Mouse (Mus musculus): ENCODE results near the gene Tpcn2. TPM values are rescaled to one million over a fixed set of nuclear protein-coding genes. Genes with fewer than 3 reads are reported as not detected.

Gene Tpcn2
- polyA plus RNA-seq, 2 experiments, result 0.39 to 3.3 TPM

DNA sequence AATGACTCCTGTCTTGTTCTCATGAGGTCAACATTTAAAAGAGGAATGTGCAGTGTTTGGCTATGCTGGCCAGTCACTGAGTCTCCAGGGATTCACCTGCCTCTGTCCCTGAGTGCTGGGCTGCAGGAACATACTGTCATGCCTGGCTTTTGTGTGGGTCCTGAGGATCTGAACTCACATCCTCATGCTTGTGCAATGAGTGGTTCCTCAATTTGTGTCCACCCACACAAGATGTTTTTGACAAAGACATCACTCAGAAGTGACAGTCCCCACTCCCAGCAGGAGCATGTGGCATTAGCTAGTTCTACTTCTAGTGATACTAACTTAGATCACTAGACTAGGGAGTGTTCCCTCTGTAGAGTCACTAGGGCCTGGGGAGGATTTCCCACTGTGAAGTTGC lies 93.3 kb downstream of the Tpcn2 start:
- DNase-seq (ENCODE audit: low read depth in 3 of 3, low spot score in 3 of 3) (no peak), ATAC-seq (ENCODE audit: insufficient read depth) (no peak)
- Histone ChIP-seq H3K27ac (no peak overlapping the region), H3K27me3 (ENCODE audit: control insufficient read depth, insufficient read depth, low read length) (no peaks in the 10 kb centered on the region), H3K4me2 (ENCODE audit: low read depth) (no peak overlapping the region), H3K9ac (replicated peaks) (no peak overlapping the region), H3K4me3 (ENCODE audit: insufficient read depth in 1 of 2, low read depth in 2 of 2, low read length in 2 of 2) (no peak overlapping the region), H3K36me3 (replicated peaks; ENCODE audit: control insufficient read depth, insufficient read depth, low read depth) (no peaks in the 10 kb centered on the region), H3K9me3 (ENCODE audit: control insufficient read depth, low read length) (no peaks in the 10 kb centered on the region), H3K4me1 (replicated peaks; ENCODE audit: control insufficient read depth in 2 of 2, insufficient read depth in 2 of 2, low read length in 1 of 2) (0 out of 4 replicates have a peak, but pooled peaks cover 0 to 2% of the 10 kb centered on the region in 2 experiments)
- TF ChIP-seq EP300 (IDR thresholded peaks at IDR 0.05; ENCODE audit: low read depth), result no peak
- no peak for TF ChIP-seq CTCF (IDR thresholded peaks at IDR 0.05; ENCODE audit: low read depth)

DNA sequence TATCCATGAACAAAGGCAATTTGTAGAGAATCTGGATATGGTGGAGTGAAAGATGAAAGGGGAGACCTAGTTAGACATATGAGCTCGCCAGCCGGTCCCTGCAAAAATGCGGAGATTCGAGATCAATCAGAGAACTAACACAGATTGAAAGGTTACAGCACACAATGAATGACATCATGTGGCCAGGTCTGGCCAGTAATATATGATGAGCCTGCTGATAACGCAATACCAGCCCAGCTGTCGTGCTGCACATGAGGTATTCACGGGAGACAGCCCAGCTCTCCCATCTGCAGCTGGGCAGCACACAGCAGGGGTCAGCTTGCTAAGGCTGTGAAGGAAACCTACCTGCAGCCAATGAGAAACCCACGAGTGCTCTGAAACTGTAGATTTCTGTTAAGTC lies 94.5 kb downstream of the Tpcn2 start:
- 53% methylated on average over 8 of the region's 8 CpGs for WGBS (ENCODE audit: insufficient replicate concordance)
- TF ChIP-seq EP300 (IDR thresholded peaks at IDR 0.05; ENCODE audit: low read depth), result no peak
- no peak for TF ChIP-seq CTCF (IDR thresholded peaks at IDR 0.05; ENCODE audit: low read depth)

DNA sequence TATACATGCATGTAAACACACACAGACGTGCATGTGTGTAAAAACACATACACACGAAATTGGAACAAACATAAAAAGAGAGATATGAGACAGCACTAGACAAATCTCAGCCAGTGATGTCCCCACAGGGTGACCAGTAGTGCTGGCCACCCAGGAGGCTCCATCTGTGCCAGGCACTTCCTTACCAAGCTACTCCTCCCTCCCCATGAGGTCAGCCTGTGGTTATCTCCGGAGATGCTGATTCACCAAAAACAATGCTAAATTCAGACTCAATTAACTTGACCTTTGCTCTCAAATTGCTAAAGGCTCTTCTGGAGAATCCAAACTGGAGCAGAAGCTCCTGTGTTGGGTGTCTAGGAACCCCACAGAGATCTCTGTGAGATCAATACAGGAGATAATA lies 96.0 kb downstream of the Tpcn2 start:
- Histone ChIP-seq H3K36me3 (replicated peaks; ENCODE audit: control insufficient read depth, insufficient read depth, low read depth) (no peaks in the 10 kb centered on the region), H3K27me3 (ENCODE audit: control insufficient read depth, insufficient read depth, low read length) (no peaks in the 10 kb centered on the region), H3K4me3 (ENCODE audit: insufficient read depth in 1 of 2, low read depth in 2 of 2, low read length in 2 of 2) (no peak overlapping the region), H3K4me2 (ENCODE audit: low read depth) (no peak overlapping the region), H3K4me1 (replicated peaks; ENCODE audit: control insufficient read depth in 2 of 2, insufficient read depth in 2 of 2, low read length in 1 of 2) (no peaks in the 10 kb centered on the region), H3K9me3 (ENCODE audit: control insufficient read depth, low read length) (no peaks in the 10 kb centered on the region), H3K27ac (no peak overlapping the region), H3K9ac (replicated peaks) (no peak overlapping the region)
- no peak for DNase-seq (ENCODE audit: low read depth in 3 of 3, low spot score in 3 of 3)
- ATAC-seq (ENCODE audit: insufficient read depth), result no peak
- no peak for TF ChIP-seq CTCF (IDR thresholded peaks at IDR 0.05; ENCODE audit: low read depth)
- WGBS (ENCODE audit: insufficient replicate concordance), result 33% methylated on average over 3 of the region's 3 CpGs

More for the DNA sequence above, 94.5 kb downstream of the Tpcn2 start:
- Histone ChIP-seq H3K9me3 (ENCODE audit: control insufficient read depth, low read length) (no peaks in the 10 kb centered on the region), H3K9ac (replicated peaks) (no peak overlapping the region), H3K27me3 (ENCODE audit: control insufficient read depth, insufficient read depth, low read length) (no peaks in the 10 kb centered on the region), H3K4me1 (replicated peaks; ENCODE audit: control insufficient read depth in 2 of 2, insufficient read depth in 2 of 2, low read length in 1 of 2) (0 out of 4 replicates have a peak, but pooled peaks cover 0 to 1% of the 10 kb centered on the region in 2 experiments), H3K4me3 (ENCODE audit: insufficient read depth in 1 of 2, low read depth in 2 of 2, low read length in 2 of 2) (no peak overlapping the region), H3K27ac (no peak overlapping the region), H3K4me2 (ENCODE audit: low read depth) (no peak overlapping the region), H3K36me3 (replicated peaks; ENCODE audit: control insufficient read depth, insufficient read depth, low read depth) (no peaks in the 10 kb centered on the region)
- ATAC-seq (ENCODE audit: insufficient read depth), result no peak
- DNase-seq (ENCODE audit: low read depth in 3 of 3, low spot score in 3 of 3), result no peak

DNA sequence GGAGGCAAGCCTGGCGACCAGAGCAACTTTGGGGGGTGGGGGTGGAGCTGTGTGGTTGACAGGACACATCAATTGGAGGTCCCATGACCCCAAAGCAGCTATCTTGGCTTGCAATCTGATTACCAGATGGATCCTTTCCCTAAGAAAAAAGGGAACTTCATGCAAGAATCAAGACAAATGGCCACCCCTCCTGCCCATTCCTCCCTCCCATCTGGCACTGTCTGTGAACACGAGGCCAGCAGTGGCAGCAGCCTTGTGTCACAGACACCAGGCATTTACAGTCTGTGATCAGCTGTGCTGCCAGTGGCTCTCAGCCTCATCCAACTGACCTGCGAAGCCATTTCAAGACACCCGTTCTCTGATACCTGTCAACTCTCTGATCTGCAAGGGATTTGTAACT lies 101.4 kb downstream of the Tpcn2 start:
- no peak overlapping the region for H3K27ac ChIP-seq
- H3K4me1 ChIP-seq (replicated peaks; ENCODE audit: control insufficient read depth in 2 of 2, insufficient read depth in 2 of 2, low read length in 1 of 2), result no peaks in the 10 kb centered on the region
- no peak for TF ChIP-seq EP300 (IDR thresholded peaks at IDR 0.05; ENCODE audit: low read depth)
- no peak for TF ChIP-seq CTCF (IDR thresholded peaks at IDR 0.05; ENCODE audit: low read depth)
- H3K4me2 ChIP-seq (ENCODE audit: low read depth), result no peak overlapping the region
- ATAC-seq (ENCODE audit: insufficient read depth) (no peak), DNase-seq (ENCODE audit: low read depth in 3 of 3, low spot score in 3 of 3) (no peak)
- no peaks in the 10 kb centered on the region for H3K36me3 ChIP-seq (replicated peaks; ENCODE audit: control insufficient read depth, insufficient read depth, low read depth)
- no peaks in the 10 kb centered on the region for H3K27me3 ChIP-seq (ENCODE audit: control insufficient read depth, insufficient read depth, low read length)
- H3K9me3 ChIP-seq (ENCODE audit: control insufficient read depth, low read length), result no peaks in the 10 kb centered on the region
- H3K4me3 ChIP-seq (ENCODE audit: insufficient read depth in 1 of 2, low read depth in 2 of 2, low read length in 2 of 2), result no peak overlapping the region
- no peak overlapping the region for H3K9ac ChIP-seq (replicated peaks)
- WGBS (ENCODE audit: insufficient replicate concordance), result 38% methylated on average over 4 of the region's 4 CpGs

DNA sequence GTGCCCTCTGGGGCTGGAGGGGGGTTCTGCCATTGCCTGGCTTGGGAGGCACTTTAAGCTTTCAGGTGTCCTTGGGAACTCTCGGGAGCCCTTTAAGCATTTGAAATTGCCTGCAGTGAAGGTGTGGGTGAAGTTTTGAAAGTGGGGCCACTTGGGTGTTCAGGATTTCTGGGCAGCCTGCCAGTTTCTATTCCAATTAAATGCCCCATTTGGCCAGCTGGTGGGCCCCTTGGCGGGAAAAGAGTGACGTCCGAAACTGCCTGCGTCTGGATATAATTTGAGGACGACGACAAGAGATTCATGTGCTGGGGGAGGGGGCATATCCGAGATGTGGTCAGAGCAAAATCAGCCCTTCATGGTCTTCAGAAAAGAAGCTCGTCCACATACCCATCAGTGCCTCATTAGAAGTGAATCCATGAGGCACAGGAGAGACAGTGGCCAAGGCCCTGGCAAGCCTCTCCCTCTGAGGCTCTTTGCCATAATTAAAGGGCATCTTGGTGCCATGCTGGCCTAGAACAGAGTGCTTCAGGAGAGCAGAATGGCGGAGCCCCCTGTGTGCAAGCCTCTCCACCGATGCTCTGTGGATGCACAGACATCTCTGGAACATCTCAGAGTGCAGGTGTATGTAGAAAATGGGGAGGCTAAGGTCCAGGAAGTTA lies 102.3 kb downstream of the Tpcn2 start:
- Histone ChIP-seq H3K27ac (no peak overlapping the region), H3K4me3 (ENCODE audit: insufficient read depth in 1 of 2, low read depth in 2 of 2, low read length in 2 of 2) (no peak overlapping the region), H3K4me2 (ENCODE audit: low read depth) (no peak overlapping the region), H3K4me1 (replicated peaks; ENCODE audit: control insufficient read depth in 2 of 2, insufficient read depth in 2 of 2, low read length in 1 of 2) (no peaks in the 10 kb centered on the region), H3K36me3 (replicated peaks; ENCODE audit: control insufficient read depth, insufficient read depth, low read depth) (no peaks in the 10 kb centered on the region), H3K9ac (replicated peaks) (no peak overlapping the region), H3K27me3 (ENCODE audit: control insufficient read depth, insufficient read depth, low read length) (no peaks in the 10 kb centered on the region), H3K9me3 (ENCODE audit: control insufficient read depth, low read length) (no peaks in the 10 kb centered on the region)
- ATAC-seq (ENCODE audit: insufficient read depth), result no peak
- no peak for DNase-seq (ENCODE audit: low read depth in 3 of 3, low spot score in 3 of 3)
- no peak for TF ChIP-seq EP300 (IDR thresholded peaks at IDR 0.05; ENCODE audit: low read depth)
- TF ChIP-seq CTCF (IDR thresholded peaks at IDR 0.05; ENCODE audit: low read depth), result no peak
- 59% methylated on average over 11 of the region's 11 CpGs for WGBS (ENCODE audit: insufficient replicate concordance)
